Mouse (Mus musculus) 416B (cell line): ENCODE data around the gene Phactr4.

ENCODE experiments used
- DNase-seq: peaks from one replicate; pipeline ENCODE4 v3.0.0; 2011; ENCODE audit warnings: low read depth

Phactr4 gene

GRCm38 (mm10) chr4:132338943-132339342, 83.3 kb downstream of the Phactr4 start:
- DNase-seq, result no peak

- no peak for DNase-seq
These were observed 89.4 kb downstream of the Phactr4 start for GRCm38 (mm10) chr4:132332880-132333279.

- no peak for DNase-seq
These were observed 90.3 kb downstream of the Phactr4 start for GRCm38 (mm10) chr4:132331960-132332359.

- DNase-seq, result no peak
These were observed 92.4 kb downstream of the Phactr4 start for GRCm38 (mm10) chr4:132329835-132330354.

GRCm38 (mm10) chr4:132329115-132329834, 93.0 kb downstream of the Phactr4 start, which contains the start of gene Trnau1ap:
Gene Trnau1ap, minus strand, starts transcription at chr4:132329538.
- DNase-seq, result peak; percentile 88

- DNase-seq, result peak; percentile 12
These were observed 93.8 kb downstream of the Phactr4 start for GRCm38 (mm10) chr4:132328391-132328982.

- no peak for DNase-seq
These were observed 95.8 kb downstream of the Phactr4 start for GRCm38 (mm10) chr4:132326481-132326880.

- DNase-seq, result no peak
These were observed 106.6 kb downstream of the Phactr4 start for GRCm38 (mm10) chr4:132315711-132316110.

- DNase-seq, result no peak
These were observed 109.7 kb downstream of the Phactr4 start for GRCm38 (mm10) chr4:132312627-132313026.

- peak; percentile 47 for DNase-seq
These were observed 110.5 kb downstream of the Phactr4 start for GRCm38 (mm10) chr4:132311801-132312200.

- peak; percentile 47 for DNase-seq
These were observed 111.1 kb downstream of the Phactr4 start for GRCm38 (mm10) chr4:132311209-132311608.

- peak; percentile 85 for DNase-seq
These were observed 112.3 kb downstream of the Phactr4 start for GRCm38 (mm10) chr4:132309849-132310472.

GRCm38 (mm10) chr4:132309140-132309848, 113.0 kb downstream of the Phactr4 start:
- peak; percentile 93 for DNase-seq

- DNase-seq, result peak; percentile 96
These were observed 113.7 kb downstream of the Phactr4 start for GRCm38 (mm10) chr4:132308437-132309139.

- DNase-seq, result peak; percentile 65
These were observed 116.3 kb downstream of the Phactr4 start for GRCm38 (mm10) chr4:132306004-132306403.
